Mouse (Mus musculus): ENCODE results near the gene Oprd1.

Gene Oprd1

GRCm38 (mm10) chr4:132133920-132134319, 10.4 kb downstream of the Oprd1 start:
- no peak for DNase-seq (ENCODE audit: low spot score)

GRCm38 (mm10) chr4:132133381-132133780, 10.9 kb downstream of the Oprd1 start:
- DNase-seq (ENCODE audit: low spot score), result no peak

- DNase-seq (ENCODE audit: low spot score), result no peak
These were observed 12.0 kb downstream of the Oprd1 start for GRCm38 (mm10) chr4:132132297-132132696.

- DNase-seq (ENCODE audit: low spot score), result no peak
These were observed 12.5 kb downstream of the Oprd1 start for GRCm38 (mm10) chr4:132131790-132132189.

- DNase-seq (ENCODE audit: low spot score), result no peak
These were observed 13.2 kb downstream of the Oprd1 start for GRCm38 (mm10) chr4:132131116-132131515.

DNA sequence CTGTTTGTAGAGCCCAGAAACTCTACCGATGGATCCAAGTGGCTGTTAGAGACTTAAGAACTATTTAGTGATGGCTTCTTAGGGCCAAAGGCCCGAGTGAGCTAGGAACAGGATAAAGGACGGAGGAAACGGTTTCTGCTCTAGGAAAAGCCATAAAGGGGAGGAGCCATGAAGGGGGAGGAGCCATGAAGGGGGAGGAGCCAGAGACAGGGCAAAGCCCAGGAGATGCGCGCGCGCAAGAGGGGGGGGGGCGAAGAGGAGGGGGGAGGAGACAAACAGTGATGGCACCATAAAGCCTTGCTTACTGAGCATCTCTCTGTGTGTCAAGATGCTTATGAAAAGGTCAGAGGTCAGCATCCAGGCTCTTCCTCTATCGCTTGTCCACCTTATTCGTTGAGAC, 13.6 kb downstream of the Oprd1 start:
- DNase-seq (ENCODE audit: low spot score), result no peak

DNA sequence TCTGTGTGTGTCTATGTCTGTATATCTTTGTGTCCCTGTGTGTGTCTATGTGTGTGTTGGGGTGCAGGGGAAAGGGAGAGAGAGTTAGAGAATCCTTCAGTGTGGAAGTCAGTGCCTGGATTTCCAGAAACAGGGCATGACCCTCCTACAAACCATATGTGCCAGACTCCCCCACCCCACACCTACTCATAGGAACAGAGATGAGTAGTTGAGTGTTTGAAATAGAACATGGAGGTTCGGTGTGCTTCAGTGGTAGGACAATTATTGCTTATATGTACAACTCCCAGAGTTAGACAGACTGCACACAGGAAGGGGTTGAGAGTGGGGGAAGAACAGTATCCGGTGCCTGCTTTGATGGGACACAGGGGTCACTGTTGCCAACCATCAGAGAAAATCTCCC, 14.2 kb downstream of the Oprd1 start:
- no peak for DNase-seq (ENCODE audit: low spot score)

DNA sequence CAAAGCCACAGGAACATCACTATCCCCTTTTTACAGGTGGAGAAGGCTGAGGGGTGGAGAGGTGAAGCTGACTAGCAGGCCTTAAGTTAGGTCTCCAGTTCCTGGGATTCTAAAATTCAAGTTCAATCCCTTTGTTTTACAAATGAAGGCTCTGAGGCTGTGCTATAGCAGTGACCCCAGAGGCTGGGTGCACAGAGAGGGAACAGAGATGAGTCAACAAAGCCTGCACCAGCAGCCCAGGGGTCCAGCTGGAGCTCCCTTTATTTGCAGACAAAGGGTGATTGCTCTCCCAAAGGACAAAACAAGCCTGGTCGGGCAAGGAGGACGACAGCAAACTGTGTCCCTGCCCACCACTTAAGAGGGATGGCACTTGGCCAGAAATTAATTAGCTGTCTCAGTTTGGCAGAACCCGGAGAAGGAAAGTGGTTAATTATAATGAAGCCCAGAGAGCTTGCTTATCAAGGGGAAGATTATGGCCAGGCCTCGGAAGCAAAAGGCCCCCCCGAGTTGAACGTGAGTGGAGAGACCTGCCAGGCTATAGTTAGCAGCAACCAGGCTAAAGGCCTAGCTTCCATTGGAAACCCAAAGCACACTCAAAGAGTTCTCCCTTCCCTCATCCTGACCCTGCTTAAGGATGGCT, 15.2 kb downstream of the Oprd1 start:
- no peak for DNase-seq (ENCODE audit: low spot score)

GRCm38 (mm10) chr4:132127091-132127490, 17.2 kb downstream of the Oprd1 start:
- no peak for DNase-seq (ENCODE audit: low spot score)

GRCm38 (mm10) chr4:132123166-132123565, 21.1 kb downstream of the Oprd1 start:
- no peak for DNase-seq (ENCODE audit: low spot score)

DNA sequence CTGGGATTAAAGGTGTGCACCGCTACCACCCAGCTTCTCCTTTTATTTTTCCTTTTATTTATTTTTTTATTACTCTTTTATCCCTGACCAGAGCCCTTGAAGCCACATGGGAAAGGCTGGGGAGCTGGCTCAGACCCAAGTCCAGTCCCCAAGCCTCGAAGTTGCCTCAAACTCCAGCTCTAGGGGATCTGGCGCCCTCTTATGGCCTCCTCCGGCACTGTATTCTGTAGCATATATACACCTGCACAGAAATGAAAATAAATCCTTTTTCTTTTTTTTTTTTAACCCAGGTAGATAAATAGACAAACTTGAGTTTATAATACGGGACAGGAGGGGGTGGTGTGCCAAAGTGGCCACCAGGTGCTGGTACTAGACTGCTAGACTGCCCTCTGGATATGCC, 22.6 kb downstream of the Oprd1 start:
- DNase-seq (ENCODE audit: low spot score), result no peak

GRCm38 (mm10) chr4:132119566-132119965, 24.7 kb downstream of the Oprd1 start:
- no peak for DNase-seq (ENCODE audit: low spot score)

DNA sequence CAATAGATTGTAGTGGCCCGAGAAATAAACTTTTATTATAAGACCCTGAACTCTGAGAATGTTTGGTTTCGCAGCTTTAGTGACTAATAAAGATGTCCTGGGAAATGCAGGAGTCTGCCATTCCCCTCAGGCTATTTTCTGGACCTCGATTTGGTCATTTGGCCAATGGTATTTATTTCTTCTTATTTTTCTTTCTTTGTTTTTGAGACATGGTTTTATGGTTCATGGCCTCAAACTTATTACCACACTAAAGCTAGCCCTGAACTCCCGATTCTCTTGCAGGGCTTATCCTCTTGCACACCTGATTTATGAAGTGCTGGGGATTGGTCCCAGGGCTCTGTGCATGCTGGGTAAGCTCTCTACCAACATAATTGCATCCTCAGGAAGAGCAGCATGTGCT, 28.0 kb downstream of the Oprd1 start:
- DNase-seq (ENCODE audit: low spot score), result no peak

DNA sequence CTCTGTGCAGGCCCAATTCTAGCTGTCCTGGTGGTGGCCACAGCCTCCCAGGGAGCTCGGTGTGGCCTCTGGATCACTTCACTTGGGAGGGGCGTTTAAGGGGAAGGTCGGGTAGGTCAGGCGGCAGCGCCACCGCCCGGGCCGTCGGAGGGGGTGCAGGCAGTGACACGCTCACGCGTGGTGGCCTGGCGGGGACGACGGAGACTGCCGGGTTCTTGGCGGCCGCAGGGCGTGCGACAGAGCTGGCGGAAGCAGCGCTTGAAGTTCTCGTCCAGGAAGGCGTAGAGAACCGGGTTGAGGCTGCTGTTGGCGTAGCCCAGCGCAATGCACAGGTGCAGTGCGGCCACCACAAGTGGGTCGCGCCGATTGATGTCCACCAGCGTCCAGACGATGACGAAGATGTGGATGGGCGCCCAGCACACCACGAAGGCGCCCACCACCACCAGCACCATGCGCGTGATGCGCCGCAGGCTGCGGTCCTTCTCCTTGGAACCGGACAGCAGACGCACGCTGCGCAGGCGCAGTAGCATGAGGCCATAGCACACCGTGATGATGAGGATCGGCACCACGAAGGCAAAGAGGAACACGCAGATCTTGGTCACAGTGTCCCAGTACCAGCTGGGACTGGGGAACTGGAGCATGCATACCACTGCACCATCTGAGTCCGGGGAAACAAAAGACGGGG, 30.7 kb downstream of the Oprd1 start:
- no peak for DNase-seq (ENCODE audit: low spot score)

GRCm38 (mm10) chr4:132111227-132111626, 33.1 kb downstream of the Oprd1 start:
- no peak for DNase-seq (ENCODE audit: low spot score)

GRCm38 (mm10) chr4:132108221-132108620, 36.1 kb downstream of the Oprd1 start:
- no peak for DNase-seq (ENCODE audit: low spot score)

DNA sequence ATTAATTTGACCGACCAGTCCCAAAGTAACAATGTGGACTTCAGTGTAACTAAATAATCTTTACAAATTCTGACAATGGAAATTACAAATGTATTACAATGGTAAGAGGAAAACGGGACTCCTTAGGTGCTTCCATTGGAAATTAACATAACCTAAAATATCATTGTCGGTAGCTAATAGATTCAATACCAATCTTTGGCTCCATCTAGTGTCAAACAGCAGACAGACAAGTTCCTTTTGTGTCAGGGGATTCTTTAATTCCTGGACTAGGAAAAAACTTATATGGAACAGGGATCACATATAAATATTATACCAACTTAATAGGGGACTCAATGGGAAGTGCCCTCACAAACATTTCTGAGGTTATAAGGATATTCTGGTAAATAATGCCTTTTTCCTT, 43.1 kb downstream of the Oprd1 start:
- no peak for DNase-seq (ENCODE audit: low spot score)

- DNase-seq (ENCODE audit: low spot score), result no peak
These were observed 44.7 kb downstream of the Oprd1 start for GRCm38 (mm10) chr4:132099548-132099947.

DNA sequence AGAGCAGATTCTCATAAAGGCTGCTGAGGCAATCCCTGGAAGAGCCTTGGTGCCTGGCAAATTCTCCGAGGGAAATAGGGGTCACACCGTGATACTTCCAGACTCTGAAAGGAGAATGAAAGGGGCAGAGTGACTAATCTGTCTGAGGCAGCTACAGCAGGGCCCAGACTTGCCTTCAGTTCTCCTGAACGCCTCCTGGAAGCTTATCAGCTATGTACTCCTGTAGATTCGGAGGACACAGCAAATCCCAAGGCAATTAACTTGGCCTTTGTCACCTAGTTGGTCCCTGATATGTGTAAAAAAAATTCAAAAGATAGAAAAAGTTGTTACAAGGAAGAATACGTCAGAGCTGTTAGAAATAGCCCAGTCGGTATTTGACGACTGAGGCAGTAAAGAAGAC, 49.2 kb downstream of the Oprd1 start:
- DNase-seq (ENCODE audit: low spot score), result no peak

GRCm38 (mm10) chr4:132093928-132094327, 50.4 kb downstream of the Oprd1 start:
- DNase-seq (ENCODE audit: low spot score), result no peak

GRCm38 (mm10) chr4:132093136-132093535, 51.1 kb downstream of the Oprd1 start:
- DNase-seq (ENCODE audit: low spot score), result no peak

DNA sequence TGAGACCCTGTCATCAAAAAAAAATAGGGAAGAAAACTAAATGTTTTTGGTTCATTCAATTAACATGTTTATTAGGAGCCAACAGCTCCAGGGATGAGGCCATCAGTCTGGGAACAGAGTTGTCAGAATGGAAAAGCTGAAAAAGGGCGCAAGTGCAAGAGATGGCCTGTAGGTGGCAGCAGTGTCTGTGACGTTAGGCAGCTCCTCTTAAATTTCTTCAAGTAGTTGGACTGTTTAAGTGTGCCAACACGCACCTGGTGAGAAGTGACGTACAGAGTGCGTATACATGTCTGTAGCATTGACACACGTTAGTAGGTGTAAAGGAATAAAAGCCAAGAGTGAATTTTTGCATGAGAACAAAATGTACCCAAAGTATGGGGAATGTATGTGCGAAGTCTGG, 55.4 kb downstream of the Oprd1 start:
- peak; percentile 88 for DNase-seq (ENCODE audit: low spot score)

GRCm38 (mm10) chr4:132085114-132085513, 59.2 kb downstream of the Oprd1 start:
- DNase-seq (ENCODE audit: low spot score), result no peak

DNA sequence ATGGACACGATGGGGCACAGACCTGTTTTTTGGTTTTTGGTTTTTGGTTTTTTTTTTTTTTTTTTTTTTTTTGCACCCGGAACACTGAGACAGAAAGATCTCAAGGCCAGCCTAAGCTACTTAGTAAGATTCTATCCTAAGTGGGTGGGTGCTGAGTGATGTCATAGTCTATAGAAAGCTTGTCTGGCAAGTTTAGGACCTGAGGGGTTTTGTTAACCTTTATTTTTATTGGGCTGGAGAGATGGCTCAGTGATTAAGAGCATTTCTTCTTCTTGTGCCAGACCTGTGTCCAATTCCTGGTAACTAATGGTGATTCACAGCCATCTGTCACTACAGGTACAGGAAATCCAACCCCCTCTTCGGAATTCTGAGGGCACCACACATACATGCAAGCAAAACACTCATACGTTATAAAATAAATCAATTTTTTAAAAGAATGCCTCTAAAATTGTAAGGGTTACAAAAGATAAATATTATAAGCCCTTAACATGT, 63.7 kb downstream of the Oprd1 start:
- DNase-seq (ENCODE audit: low spot score), result no peak
